Mouse (Mus musculus) common myeloid progenitor, adult 5-6 weeks (primary cell): ENCODE measurements at regions not wholly inside any gene's neighbourhood (a gene's known extent, or its start where the extent isn't known, plus 50 kb on each side); places are given as distances from the start of the nearest gene placed in this dataset.
"Not testable (repeated sequence)": the region's sequence is repeated elsewhere in the genome, so short reads cannot be mapped to it uniquely, and the experiment has no call there.

ENCODE experiments used
- ATAC-seq: replicated peaks from 2 replicates; pipeline ENCODE4 v1.8.0; 2016; ENCODE audit warnings: low read depth, mild to moderate bottlenecking, moderate TSS enrichment, inconsistent platforms; ENCODE audit not compliant: poor library complexity, severe bottlenecking

- ATAC-seq: 0 out of 2 replicates have a peak, but pooled peaks have one; percentile 66
Observed at GRCm38 (mm10) chr12:113701841-113702240, 158.1 kb downstream of the Adam6a start.

GRCm38 (mm10) chr12:113716406-113716805, 172.7 kb downstream of the Adam6a start:
- peak; percentile 63; the same call in 1 of the 2 replicates for ATAC-seq

- peak; percentile 66; the same call in 1 of the 2 replicates for ATAC-seq
Observed at GRCm38 (mm10) chr12:113735847-113736246, 192.1 kb downstream of the Adam6a start.

- no peak for ATAC-seq
Observed at GRCm38 (mm10) chr12:113746277-113746676, 202.6 kb downstream of the Adam6a start.

DNA sequence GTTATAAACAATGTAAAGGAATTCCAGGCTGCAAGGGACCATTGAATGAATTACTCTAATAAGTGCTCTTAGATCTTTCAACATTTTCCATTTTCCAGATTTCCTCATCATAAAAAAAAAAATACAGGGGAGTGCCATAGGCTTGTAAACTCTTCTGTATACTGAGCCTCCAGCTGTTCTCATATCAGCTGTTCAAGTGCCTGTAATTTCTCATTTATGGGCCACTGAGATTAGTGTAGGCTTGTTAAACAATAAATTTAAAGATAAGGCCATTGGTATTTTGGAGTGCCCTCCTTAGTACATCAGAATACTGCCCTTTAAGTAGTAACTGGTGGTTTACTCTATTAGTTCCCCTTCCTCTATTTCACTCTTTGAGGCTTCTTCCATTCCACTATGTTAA, 204.3 kb downstream of the Adam6a start:
- ATAC-seq: no peak

DNA sequence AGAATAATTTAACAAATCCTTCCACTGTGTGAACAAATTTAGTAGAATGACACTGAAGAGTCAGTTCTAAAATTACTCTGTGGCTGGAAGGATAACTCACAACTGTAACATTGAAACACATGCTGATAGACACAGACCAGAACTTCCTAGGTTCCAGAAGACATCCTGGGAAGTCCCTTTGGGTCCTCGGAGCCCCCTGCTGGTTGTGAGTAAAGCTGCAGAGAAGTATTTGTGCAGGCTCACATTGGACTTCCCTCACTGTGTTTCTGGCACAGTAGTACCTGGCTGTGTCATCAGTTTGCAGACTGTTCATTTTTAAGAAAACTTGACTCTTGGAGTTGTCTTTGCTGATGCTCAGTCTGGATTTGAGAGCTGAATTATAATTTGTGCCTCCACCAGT, 225.9 kb downstream of the Adam6a start:
- ATAC-seq: peak; percentile 60; the same call in 1 of the 2 replicates

DNA sequence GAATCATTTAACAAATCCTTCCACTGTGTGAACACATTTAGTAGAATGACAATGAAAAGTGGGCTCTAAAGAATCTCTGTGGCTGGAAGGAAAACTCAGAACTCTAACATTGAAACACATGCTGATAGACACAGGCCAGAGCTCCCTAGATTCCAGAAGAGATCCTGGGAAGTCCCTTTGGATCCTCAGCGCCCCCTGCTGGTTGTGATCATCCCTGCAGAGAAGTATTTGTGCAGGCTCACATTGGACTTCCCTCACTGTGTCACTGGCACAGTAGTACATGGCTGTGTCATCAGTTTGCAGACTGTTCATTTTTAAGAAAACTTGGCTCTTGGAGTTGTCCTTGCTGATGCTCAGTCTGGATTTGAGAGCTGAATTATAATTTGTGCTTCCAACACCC, 252.2 kb downstream of the Adam6a start:
- ATAC-seq: 0 out of 2 replicates have a peak, but pooled peaks have one; percentile 32

- no peak for ATAC-seq
Observed at GRCm38 (mm10) chr12:113826377-113826776, 282.7 kb downstream of the Adam6a start.

DNA sequence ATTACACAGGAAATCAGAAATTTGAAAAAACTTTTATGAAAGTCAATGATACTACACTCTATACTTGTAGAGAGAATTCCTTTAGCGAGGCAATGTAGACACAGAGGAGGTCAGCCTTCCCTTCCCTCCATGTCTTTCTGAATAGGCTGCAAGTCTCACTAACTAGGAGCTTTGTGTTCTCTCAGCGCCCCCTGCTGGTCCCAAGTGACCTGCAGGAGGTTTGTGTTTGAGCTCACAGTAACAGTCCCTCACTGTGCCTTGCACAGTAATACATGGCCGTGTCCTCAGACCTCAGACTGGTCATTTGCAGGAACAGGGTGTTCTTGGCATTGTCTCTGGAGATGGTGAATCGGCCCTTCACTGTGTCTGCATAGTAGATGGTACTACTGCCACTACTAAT, 315.2 kb downstream of the Adam6a start:
- peak; percentile 83 for ATAC-seq

DNA sequence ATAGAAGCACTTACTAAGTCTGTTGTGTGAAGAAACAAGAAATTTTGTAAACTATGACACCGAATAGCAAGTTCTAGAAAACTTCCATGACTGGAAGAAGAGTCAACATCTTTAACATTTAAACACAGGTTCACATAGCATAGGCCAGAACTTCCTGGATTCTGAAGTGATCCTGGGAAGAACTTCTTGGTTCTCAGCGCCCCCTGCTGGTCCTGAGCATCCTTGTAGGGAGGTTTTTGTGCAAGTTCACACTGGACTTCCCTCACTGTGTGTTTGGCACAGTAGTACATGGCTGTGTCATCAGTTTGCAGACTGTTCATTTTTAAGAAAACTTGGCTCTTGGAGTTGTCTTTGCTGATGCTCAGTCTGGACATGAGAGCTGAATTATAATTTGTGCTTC, 335.1 kb downstream of the Adam6a start:
- 0 out of 2 replicates have a peak, but pooled peaks have one; percentile 45 for ATAC-seq

GRCm38 (mm10) chr12:113896152-113896551, 352.4 kb downstream of the Adam6a start:
- peak; percentile 73 for ATAC-seq

DNA sequence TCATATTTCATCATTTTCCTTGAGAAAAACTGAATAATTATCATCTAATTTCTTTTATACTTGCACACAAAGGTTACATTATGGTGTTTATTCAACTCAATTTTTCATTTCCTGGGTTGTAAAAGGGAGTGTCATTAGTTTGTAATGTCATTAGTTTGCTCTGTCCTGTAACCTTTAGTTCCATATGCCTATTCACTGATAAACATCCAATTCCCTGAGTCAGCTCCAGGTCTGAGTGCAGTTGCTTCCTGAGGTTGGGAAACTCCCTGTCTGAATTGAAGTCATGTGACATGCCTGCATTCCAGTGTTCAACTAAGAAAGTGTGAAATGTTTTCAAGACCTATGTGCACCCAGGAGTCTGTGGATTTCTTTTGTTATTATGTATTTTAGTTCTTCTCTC, 362.8 kb downstream of the Adam6a start:
- no peak for ATAC-seq

DNA sequence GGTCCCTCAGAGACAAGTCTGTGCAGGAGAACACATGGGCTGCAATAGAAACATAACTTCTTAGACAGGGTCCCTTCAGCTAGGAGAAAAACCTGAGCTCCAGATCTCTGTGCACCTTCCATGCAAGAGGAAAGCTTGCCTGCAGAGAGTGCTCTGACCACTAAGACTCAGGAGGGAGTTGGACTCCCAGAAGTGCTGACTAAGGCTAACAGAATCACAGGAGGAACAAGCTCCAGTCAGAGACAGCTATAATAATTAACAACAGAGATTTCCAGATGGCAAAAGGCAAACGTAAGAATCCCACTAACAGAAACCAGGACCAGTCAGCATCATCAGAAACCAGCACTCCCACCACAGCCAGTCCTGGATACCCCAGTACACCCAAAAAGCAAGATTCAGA, 364.0 kb downstream of the Adam6a start:
- ATAC-seq: no peak

DNA sequence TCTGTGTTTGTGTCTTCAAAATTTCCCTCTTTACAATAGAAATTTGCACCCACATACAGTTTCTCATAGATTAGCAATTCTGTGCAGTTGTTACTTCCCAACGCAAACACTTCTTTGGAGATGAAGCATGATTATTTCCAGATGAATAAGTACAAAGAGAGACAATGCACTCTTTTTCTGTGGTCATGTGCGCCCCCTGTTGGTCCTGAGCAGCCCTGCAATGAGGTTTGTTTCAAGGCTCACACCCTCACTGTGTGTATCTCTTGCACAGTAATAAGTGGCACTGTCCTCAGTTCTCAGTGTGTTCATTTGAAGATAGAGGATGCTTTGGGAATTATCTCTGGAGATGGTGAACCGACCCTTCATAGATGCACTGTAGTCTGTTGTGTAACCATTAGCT, 368.1 kb downstream of the Adam6a start:
- ATAC-seq: peak; percentile 69

GRCm38 (mm10) chr12:113940721-113941120, 397.0 kb downstream of the Adam6a start:
- no peak for ATAC-seq

DNA sequence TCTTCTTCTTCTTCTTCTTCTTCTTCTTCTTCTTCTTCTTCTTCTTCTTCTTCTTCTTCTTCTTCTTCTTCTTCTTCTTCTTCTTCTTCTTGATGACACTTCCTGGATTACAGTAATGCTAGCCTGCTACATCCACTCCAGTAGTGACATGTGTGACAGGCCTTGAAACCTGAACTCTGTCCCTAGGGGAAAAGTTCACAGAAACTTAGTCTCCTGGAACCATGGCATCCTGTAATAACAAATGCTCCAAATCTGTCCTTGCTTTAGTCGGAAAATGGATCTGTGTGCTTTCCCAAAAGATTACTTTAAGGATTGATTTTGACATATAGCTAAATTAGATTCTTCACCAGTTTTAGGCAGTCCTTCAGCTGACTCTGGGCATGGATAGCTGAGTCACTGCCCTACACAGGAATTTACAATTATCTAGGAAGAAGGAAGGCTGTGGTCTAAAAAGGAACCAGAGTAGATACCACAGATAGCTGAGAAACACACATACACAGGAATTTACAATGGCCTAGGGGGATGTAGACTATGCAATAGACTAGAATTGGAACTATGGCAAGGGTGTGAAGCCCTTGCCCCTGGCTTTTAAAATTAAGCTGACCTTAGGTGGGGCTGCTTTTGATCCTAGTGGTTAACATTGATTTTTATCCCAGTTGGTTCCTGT, 400.1 kb downstream of the Adam6a start:
- ATAC-seq: peak; percentile 81

DNA sequence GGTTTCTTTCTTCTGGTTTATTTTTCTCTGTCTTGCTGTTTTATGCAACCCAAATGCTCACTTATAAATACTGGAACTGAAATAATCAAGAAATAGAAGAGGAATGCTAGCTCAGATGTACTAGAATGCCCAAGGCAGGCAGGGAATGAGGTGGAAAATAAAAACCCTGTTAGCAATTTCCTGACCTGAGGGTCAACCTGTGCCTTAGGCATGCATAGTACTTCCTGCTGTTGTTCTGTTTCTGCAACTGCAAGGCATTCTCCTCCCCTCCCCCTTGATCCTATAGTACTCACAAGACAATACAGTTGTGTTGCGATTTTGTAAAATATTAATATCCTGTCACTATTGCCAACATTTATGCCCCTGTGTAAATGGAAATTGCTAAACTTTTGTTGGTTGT, 402.1 kb downstream of the Adam6a start:
- ATAC-seq: not testable (repeated sequence)

GRCm38 (mm10) chr12:113948017-113948416, 404.3 kb downstream of the Adam6a start:
- peak; percentile 92 for ATAC-seq

DNA sequence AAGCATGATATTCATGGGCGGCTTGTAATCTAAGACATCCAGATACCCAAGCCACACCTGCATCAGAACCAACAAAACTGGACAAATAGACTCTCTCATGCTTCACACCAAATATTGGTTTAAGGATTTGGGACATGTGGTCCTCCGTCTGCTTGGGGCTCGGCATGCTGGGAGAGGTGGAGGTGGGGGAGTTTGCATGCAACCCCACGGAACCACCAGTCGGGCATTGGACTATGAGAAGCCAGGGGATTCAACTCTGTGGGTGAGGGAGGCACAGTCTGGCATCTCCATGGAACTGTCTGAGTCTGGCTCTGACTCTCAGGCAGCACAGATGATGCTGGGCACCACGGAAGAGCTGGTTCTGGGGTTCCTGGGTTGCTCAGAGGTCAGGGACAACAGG, 430.6 kb downstream of the Adam6a start:
- ATAC-seq: no peak

- peak; percentile 97 for ATAC-seq
Observed at GRCm38 (mm10) chr12:113981613-113982012, 437.9 kb downstream of the Adam6a start.

- no peak for ATAC-seq
Observed at GRCm38 (mm10) chr12:113987233-113987990, 443.7 kb downstream of the Adam6a start.
